Mouse (Mus musculus) heart, embryonic 16.5 days (tissue): Measurements from ENCODE around the gene Rab3il1. TPM values are rescaled to one million over a fixed set of nuclear protein-coding genes. Genes with fewer than 3 reads are reported as not detected.

Experiments used
- ATAC-seq: fragments of 200-750 bp; cut with Nextera tagmentation; replicated peaks from 2 replicates; pipeline ENCODE4 v1.8.0; 2017; ENCODE audit warnings: moderate number of reproducible peaks; ENCODE audit not compliant: insufficient read depth, low FRiP score; ENCODE audit errors: extremely low read depth
- H3K27ac ChIP-seq: fragments of 300-500 bp; sonication (generic); 2 replicates; pipeline ENCODE4 v1.5.1; 2014; ENCODE audit warnings: mild to moderate bottlenecking, low read length, control low read depth, moderate library complexity
- H3K27me3 ChIP-seq: fragments of 300-500 bp; sonication (generic); 2 replicates; pipeline ENCODE4 v1.6.1; 2014; ENCODE audit warnings: low read length, mixed read lengths; ENCODE audit not compliant: control insufficient read depth, insufficient read depth
- H3K36me3 ChIP-seq: fragments of 300-500 bp; sonication (generic); 2 replicates; pipeline ENCODE4 v1.6.1; 2014; ENCODE audit not compliant: control insufficient read depth, insufficient read depth
- H3K4me1 ChIP-seq: fragments of 300-500 bp; sonication (generic); 2 replicates; pipeline ENCODE4 v1.6.1; 2014; ENCODE audit warnings: low read length, mixed read lengths; ENCODE audit not compliant: control insufficient read depth, insufficient read depth
- H3K4me2 ChIP-seq: fragments of 300-500 bp; sonication (generic); 2 replicates; pipeline ENCODE4 v1.6.1; 2014; ENCODE audit warnings: low read depth, mild to moderate bottlenecking, control low read depth, low read length
- H3K4me3 ChIP-seq: fragments of 300-500 bp; sonication (generic); 2 replicates; pipeline ENCODE4 v1.5.1; 2014; ENCODE audit warnings: mild to moderate bottlenecking, control low read depth, low read length
- H3K9ac ChIP-seq: fragments of 300-500 bp; sonication (generic); 2 replicates; pipeline ENCODE4 v1.6.1; 2014; ENCODE audit warnings: low read length, control low read depth
- H3K9me3 ChIP-seq: fragments of 300-500 bp; sonication (generic); replicated peaks from 2 replicates; pipeline ENCODE4 v1.6.1; 2016; ENCODE audit warnings: low read length; ENCODE audit not compliant: control insufficient read depth
- WGBS: fragments of 180-500 bp; shearing (Covaris S2); extraction: QIAGEN DNeasy Blood & Tissue Kit; methylation state at CpG from one replicate; pipeline ENCODE4 v1.1.7; 2014; 5-methylcytosine and 5-hydroxymethylcytosine counted together
- polyA plus RNA-seq: library from polyadenylated mRNA; unstranded; fragments of >200 nt; fragmentation: Nextera tagmentation; extraction: Ambion mirVana; gene quantifications from 2 replicates; pipeline ENCODE4 v1.2.1, GENCODE M21; 2015

Gene Rab3il1
- polyA plus RNA-seq, 1 experiment from 2014 or later, result 24.0 TPM

- Histone ChIP-seq H3K9me3 (peaks cover 4% of the 10 kb centered on the region; the same call in 1 of the 2 replicates), H3K27ac (no peak overlapping the region), H3K27me3 (no peaks in the 10 kb centered on the region), H3K9ac (no peak overlapping the region), H3K36me3 (no peaks in the 10 kb centered on the region), H3K4me2 (no peak overlapping the region), H3K4me3 (no peak overlapping the region), H3K4me1 (no peaks in the 10 kb centered on the region)
- ATAC-seq, result no peak
- whole genome bisulfite sequencing, result 57% methylated on average over 13 of the region's 13 CpGs
Observed at GRCm38 (mm10) chr19:9998736-9999486, 2.6 kb upstream of the Rab3il1 start.

- ATAC-seq, result no peak
- Histone ChIP-seq H3K27me3 (no peaks in the 10 kb centered on the region), H3K27ac (no peak overlapping the region), H3K9me3 (peaks cover 4% of the 10 kb centered on the region; the same call in 1 of the 2 replicates), H3K4me1 (no peaks in the 10 kb centered on the region), H3K36me3 (no peaks in the 10 kb centered on the region), H3K4me3 (no peak overlapping the region), H3K4me2 (no peak overlapping the region), H3K9ac (no peak overlapping the region)
- 15% methylated on average over 3 of the region's 3 CpGs for WGBS
Observed at GRCm38 (mm10) chr19:10000330-10000729, 1.1 kb upstream of the Rab3il1 start.

- H3K27ac ChIP-seq, result no peak overlapping the region
- H3K36me3 ChIP-seq, result no peaks in the 10 kb centered on the region
- H3K9me3 ChIP-seq, result peaks cover 4% of the 10 kb centered on the region; the same call in 1 of the 2 replicates
- H3K4me2 ChIP-seq, result no peak overlapping the region
- H3K27me3 ChIP-seq, result no peaks in the 10 kb centered on the region
- ATAC-seq, result no peak
- H3K4me3 ChIP-seq, result no peak overlapping the region
- no peaks in the 10 kb centered on the region for H3K4me1 ChIP-seq
- H3K9ac ChIP-seq, result no peak overlapping the region
- WGBS, result 80% methylated on average over 1 of the region's 1 CpGs
Observed at GRCm38 (mm10) chr19:10003696-10004095, 2.2 kb downstream of the Rab3il1 start.

GRCm38 (mm10) chr19:10011408-10011807 is 9.9 kb downstream of the Rab3il1 start:
- 78% methylated on average over 1 of the region's 1 CpGs for WGBS
- Histone ChIP-seq H3K4me3 (no peak overlapping the region), H3K4me2 (no peak overlapping the region), H3K27me3 (no peaks in the 10 kb centered on the region), H3K36me3 (no peaks in the 10 kb centered on the region), H3K27ac (no peak overlapping the region), H3K9me3 (no peaks in the 10 kb centered on the region), H3K9ac (no peak overlapping the region), H3K4me1 (peaks cover 21% of the 10 kb centered on the region)
- no peak for ATAC-seq

- peaks cover 26% of the 10 kb centered on the region for H3K4me1 ChIP-seq
Observed at GRCm38 (mm10) chr19:10012827-10013278, 11.4 kb downstream of the Rab3il1 start.

GRCm38 (mm10) chr19:10013348-10013747 is 11.9 kb downstream of the Rab3il1 start:
- H3K27me3 ChIP-seq, result no peaks in the 10 kb centered on the region
- ATAC-seq, result no peak
- 32% methylated on average over 3 of the region's 3 CpGs for WGBS
- H3K4me3 ChIP-seq, result no peak overlapping the region
- no peak overlapping the region for H3K4me2 ChIP-seq
- peaks cover 27% of the 10 kb centered on the region for H3K4me1 ChIP-seq
- no peaks in the 10 kb centered on the region for H3K9me3 ChIP-seq
- no peaks in the 10 kb centered on the region for H3K36me3 ChIP-seq
- H3K9ac ChIP-seq, result peak overlapping the region; percentile 35; the same call in 1 of the 2 replicates
- H3K27ac ChIP-seq, result peak overlapping the region; percentile 84

More at GRCm38 (mm10) chr19:10012827-10013278, 11.4 kb downstream of the Rab3il1 start:
- peak overlapping the region; percentile 84 for H3K27ac ChIP-seq
- no peaks in the 10 kb centered on the region for H3K9me3 ChIP-seq
- no peak overlapping the region for H3K4me3 ChIP-seq
- H3K9ac ChIP-seq, result no peak overlapping the region
- no peaks in the 10 kb centered on the region for H3K36me3 ChIP-seq
- H3K27me3 ChIP-seq, result no peaks in the 10 kb centered on the region
- H3K4me2 ChIP-seq, result no peak overlapping the region
- peak; percentile 63 for ATAC-seq
- WGBS, result 17% methylated on average over 6 of the region's 6 CpGs

GRCm38 (mm10) chr19:10013913-10014312 is 12.4 kb downstream of the Rab3il1 start:
- Histone ChIP-seq H3K9me3 (no peaks in the 10 kb centered on the region), H3K9ac (no peak overlapping the region), H3K4me2 (no peak overlapping the region), H3K27ac (peak overlapping the region; percentile 84), H3K36me3 (no peaks in the 10 kb centered on the region), H3K27me3 (no peaks in the 10 kb centered on the region), H3K4me3 (no peak overlapping the region), H3K4me1 (peaks cover 33% of the 10 kb centered on the region)
- peak; percentile 33 for ATAC-seq
- 16% methylated on average over 5 of the region's 5 CpGs for WGBS

- Histone ChIP-seq H3K4me3 (no peak overlapping the region), H3K4me1 (peaks cover 35% of the 10 kb centered on the region), H3K9ac (no peak overlapping the region), H3K27me3 (no peaks in the 10 kb centered on the region), H3K4me2 (no peak overlapping the region), H3K9me3 (no peaks in the 10 kb centered on the region), H3K36me3 (no peaks in the 10 kb centered on the region), H3K27ac (peak overlapping the region; percentile 84; the same call in 1 of the 2 replicates)
- ATAC-seq, result no peak
- 63% methylated on average over 13 of the region's 13 CpGs for WGBS
Observed at GRCm38 (mm10) chr19:10014824-10015223, 13.4 kb downstream of the Rab3il1 start.

GRCm38 (mm10) chr19:10015442-10015841 is 14.0 kb downstream of the Rab3il1 start:
- Histone ChIP-seq H3K4me3 (no peak overlapping the region), H3K9ac (no peak overlapping the region), H3K4me1 (peaks cover 35% of the 10 kb centered on the region), H3K27me3 (no peaks in the 10 kb centered on the region), H3K9me3 (no peaks in the 10 kb centered on the region), H3K4me2 (no peak overlapping the region), H3K36me3 (no peaks in the 10 kb centered on the region), H3K27ac (no peak overlapping the region)
- ATAC-seq, result no peak
- WGBS, result 53% methylated on average over 4 of the region's 4 CpGs
